Mouse (Mus musculus): Measurements from ENCODE around the gene Tyw1. TPM values are rescaled to one million over a fixed set of nuclear protein-coding genes. Genes with fewer than 3 reads are reported as not detected.
"Not testable (repeated sequence)": the region's sequence is repeated elsewhere in the genome, so short reads cannot be mapped to it uniquely, and the experiment has no call there.

Gene Tyw1
- polyA plus RNA-seq, 1 experiment from 2014 or later = 27.1 TPM

DNA sequence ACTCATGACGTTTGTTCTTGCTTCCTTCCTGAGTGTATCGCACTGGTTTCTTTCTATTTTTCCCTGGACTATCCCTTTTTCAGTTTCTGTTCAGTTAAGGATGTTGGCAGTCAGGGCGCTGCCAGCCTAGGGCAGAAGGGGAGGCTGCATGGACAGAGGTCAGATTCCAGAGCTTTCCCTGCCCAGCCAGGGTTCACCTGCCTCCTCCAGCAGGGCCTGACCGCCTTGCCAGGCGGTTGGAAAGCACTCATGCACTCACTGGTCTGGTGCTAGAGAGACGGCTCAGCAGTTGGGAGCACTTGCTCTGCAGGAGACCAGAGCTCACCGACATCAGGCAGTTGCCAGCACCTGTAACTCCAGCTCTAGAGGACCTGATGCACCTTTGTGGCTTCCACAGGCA, 16.2 kb upstream of the Tyw1 start:
- no peak overlapping the region for H3K4me3 ChIP-seq
- H3K9ac ChIP-seq = no peak overlapping the region
- 90% methylated on average over 7 of the region's 7 CpGs for WGBS
- no peaks in the 10 kb centered on the region for H3K9me3 ChIP-seq (replicated peaks)
- H3K27me3 ChIP-seq = no peaks in the 10 kb centered on the region
- ATAC-seq (ENCODE audit: low FRiP score) = no peak
- H3K4me1 ChIP-seq = no peaks in the 10 kb centered on the region
- no peak overlapping the region for H3K4me2 ChIP-seq (replicated peaks)
- H3K27ac ChIP-seq = no peak overlapping the region
- H3K36me3 ChIP-seq = peaks cover 96% of the 10 kb centered on the region

- Histone ChIP-seq H3K27me3 (no peaks in the 10 kb centered on the region), H3K4me2 (replicated peaks) (no peak overlapping the region), H3K4me1 (no peaks in the 10 kb centered on the region), H3K9ac (no peak overlapping the region), H3K9me3 (replicated peaks) (no peaks in the 10 kb centered on the region), H3K4me3 (no peak overlapping the region), H3K36me3 (peaks cover 96% of the 10 kb centered on the region), H3K27ac (no peak overlapping the region)
- 81% methylated on average over 2 of the region's 2 CpGs for WGBS
- no peak for ATAC-seq (ENCODE audit: low FRiP score)
Measured at GRCm38 (mm10) chr5:130239856-130240255, 15.6 kb upstream of the Tyw1 start.

DNA sequence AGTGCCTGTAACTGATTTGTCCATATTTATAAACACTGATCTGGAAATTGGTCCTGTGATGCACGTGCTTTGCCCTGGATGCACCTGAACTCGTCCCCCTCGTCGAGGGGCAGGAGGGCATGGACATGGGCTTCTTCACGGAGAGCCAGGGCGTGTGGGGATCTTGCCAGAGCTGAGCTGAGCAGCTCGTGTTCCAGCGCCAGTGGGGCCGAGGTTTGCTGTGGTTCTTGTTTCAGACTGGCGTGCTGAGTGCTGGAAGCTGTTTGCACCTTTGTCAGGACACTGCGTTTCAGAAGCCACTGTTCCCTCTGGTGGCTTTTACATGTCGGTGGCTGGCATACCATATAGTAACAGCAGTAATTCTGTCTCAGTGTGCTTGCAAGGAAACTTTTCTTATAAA, 14.0 kb upstream of the Tyw1 start:
- no peaks in the 10 kb centered on the region for H3K9me3 ChIP-seq (replicated peaks)
- no peak overlapping the region for H3K4me2 ChIP-seq (replicated peaks)
- WGBS = 94% methylated on average over 12 of the region's 12 CpGs
- no peak overlapping the region for H3K27ac ChIP-seq
- no peaks in the 10 kb centered on the region for H3K27me3 ChIP-seq
- no peak for ATAC-seq (ENCODE audit: low FRiP score)
- H3K9ac ChIP-seq = no peak overlapping the region
- no peaks in the 10 kb centered on the region for H3K4me1 ChIP-seq
- H3K4me3 ChIP-seq = no peak overlapping the region
- H3K36me3 ChIP-seq = peaks cover 96% of the 10 kb centered on the region

DNA sequence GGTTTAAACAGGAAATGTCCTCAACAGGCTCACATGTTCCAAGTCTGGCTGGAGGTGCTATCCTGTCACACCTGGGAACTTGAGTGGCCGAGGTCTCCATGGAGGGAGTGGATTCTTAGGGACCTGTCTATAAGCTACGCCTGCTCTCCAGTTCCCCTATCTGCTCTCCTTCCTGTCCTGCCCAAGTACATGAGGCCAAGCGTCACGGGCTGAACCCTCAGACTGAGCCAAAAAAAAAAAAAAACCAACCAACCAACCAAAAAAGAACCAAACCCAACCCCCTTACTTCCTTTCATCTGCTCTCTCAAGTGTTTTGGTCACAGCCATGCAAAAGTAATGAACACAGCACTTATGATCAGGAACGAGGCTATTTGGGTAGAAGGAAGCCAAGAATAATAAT, 7.6 kb upstream of the Tyw1 start:
- ATAC-seq (ENCODE audit: low FRiP score) = no peak
- H3K36me3 ChIP-seq = peaks cover 90% of the 10 kb centered on the region

DNA sequence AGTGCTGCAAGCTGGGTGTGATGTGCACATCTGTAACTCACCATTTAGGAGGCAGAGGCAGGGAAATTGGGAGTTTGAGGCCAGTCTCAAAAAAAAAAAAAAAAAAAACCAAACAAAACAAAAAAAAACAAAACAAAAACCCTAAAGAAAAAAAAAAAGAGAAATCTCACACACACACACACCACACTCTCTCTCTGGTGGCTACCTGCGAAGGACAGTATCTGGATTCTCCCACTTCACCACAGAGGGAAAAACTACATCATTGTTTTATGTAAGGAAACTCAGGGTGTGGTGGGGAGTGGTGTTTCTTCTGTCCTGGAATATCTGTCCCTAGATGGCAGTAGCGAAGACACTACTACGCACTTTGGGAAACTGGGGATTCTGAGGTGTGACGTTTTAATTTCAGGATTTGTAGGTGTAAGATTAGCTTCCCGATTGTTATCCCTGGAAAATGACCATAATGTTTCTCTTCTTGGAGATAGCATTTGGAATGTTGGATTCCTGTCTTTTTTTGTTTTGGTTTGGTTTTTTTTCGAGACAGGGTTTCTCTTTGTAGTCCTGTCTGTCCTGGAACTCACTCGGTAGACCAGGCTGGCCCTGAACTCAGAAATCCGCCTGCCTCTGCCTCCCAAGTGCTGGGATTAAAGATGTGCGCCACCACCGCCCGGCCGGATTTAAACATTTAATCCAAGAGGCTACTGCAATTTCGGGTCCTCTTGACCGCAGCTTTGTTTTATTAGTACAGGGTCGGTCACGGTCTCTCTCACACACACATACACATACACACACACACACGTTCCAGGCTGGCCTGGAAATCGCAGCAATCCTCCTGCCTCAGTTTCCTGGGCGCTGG, 1.0 kb upstream of the Tyw1 start:
- 18% methylated on average over 19 of the region's 19 CpGs for WGBS
- ATAC-seq (ENCODE audit: low FRiP score) = no peak
- Histone ChIP-seq H3K9ac (peak overlapping the region; percentile 82), H3K4me2 (replicated peaks) (peak overlapping the region; percentile 66), H3K9me3 (replicated peaks) (no peaks in the 10 kb centered on the region), H3K27ac (peak overlapping the region; percentile 80; the same call in 1 of the 2 replicates), H3K4me1 (peaks cover 25% of the 10 kb centered on the region; the same call in 1 of the 2 replicates), H3K36me3 (peaks cover 35% of the 10 kb centered on the region), H3K27me3 (no peaks in the 10 kb centered on the region), H3K4me3 (peak overlapping the region; percentile 73)

More for the DNA sequence above, 7.6 kb upstream of the Tyw1 start:
- Histone ChIP-seq H3K4me1 (no peaks in the 10 kb centered on the region), H3K9ac (no peak overlapping the region), H3K4me2 (replicated peaks) (no peak overlapping the region), H3K9me3 (replicated peaks) (no peaks in the 10 kb centered on the region), H3K27ac (no peak overlapping the region), H3K4me3 (no peak overlapping the region), H3K27me3 (no peaks in the 10 kb centered on the region)
- 90% methylated on average over 5 of the region's 5 CpGs for WGBS

DNA sequence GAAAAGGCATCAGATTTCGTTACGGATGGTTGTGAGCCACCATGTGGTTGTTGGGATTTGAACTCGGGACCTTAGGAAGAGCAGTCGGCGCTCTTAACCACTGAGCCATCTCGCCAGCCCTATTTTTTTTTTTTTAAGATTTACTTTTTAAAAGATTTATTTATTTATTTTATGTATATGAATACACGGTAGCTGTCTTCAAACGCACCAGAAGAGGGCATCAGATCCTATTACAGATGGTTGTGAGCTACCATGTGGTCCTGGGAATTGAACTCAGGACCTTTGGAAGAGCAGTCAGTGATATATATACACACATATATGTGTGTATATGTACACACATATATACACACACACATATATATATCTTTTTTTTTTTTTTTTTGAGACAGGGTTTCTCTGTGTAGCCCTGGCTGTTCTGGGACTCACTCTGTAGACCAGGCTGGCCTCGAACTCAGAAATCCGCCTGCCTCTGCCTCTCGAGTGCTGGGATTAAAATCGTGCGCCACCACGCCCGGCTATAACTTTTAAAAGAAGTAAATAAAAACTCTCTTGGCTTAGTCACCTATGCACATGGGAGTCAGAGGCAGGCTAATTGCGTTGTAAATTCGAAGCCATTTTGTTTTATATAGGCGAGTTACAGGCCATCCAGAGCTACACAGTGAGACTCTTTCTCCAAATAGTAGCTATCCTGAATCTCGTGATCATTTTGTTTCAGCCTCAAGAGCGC, 543 bp downstream of the Tyw1 start:
- Histone ChIP-seq H3K4me3 (peak overlapping the region; percentile 73), H3K36me3 (peaks cover 20% of the 10 kb centered on the region), H3K4me1 (peaks cover 25% of the 10 kb centered on the region; the same call in 1 of the 2 replicates), H3K4me2 (replicated peaks) (peak overlapping the region; percentile 66), H3K27ac (peak overlapping the region; percentile 30; the same call in 1 of the 2 replicates)
- 0 out of 2 replicates have a peak, but pooled peaks have one; percentile 1 for ATAC-seq (ENCODE audit: low FRiP score)
- WGBS = 33% methylated on average over 20 of the region's 20 CpGs
- not testable (repeated sequence) for H3K9me3 ChIP-seq (replicated peaks); H3K9ac ChIP-seq; H3K27me3 ChIP-seq

DNA sequence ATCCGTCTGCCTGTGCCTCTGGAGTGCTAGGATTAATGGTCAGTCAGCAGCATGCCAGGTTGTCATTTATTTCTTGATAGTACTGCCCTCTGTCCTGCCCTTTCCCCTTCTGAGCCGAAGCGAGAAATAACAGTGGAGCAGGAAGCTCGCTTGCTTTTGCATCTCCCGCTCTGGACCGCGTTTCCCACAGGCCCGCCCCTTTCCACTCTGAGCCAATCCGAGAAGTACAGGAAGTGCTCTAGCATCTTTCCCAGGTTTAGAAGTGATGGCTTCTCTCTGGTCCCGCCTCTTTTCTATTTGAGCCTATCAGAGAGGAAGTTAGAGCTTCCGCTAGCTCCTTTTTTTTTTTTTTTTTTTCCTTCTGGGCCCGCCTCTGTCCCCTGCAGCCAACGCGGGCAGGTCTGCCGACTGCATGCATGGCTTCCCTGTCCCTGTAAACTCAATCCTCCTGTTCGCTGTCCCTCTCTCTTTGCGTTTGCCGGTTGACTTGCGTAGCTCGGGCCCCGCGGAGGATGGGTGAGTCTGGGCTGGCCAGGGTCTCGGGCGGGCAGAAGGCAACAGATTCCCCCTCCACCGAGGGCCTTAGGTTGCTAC, 1.4 kb downstream of the Tyw1 start:
- Histone ChIP-seq H3K4me2 (replicated peaks) (peak overlapping the region; percentile 66), H3K9me3 (replicated peaks) (no peaks in the 10 kb centered on the region), H3K4me1 (peaks cover 25% of the 10 kb centered on the region; the same call in 1 of the 2 replicates), H3K36me3 (peaks cover 13% of the 10 kb centered on the region), H3K27me3 (no peaks in the 10 kb centered on the region), H3K4me3 (peak overlapping the region; percentile 67), H3K27ac (peak overlapping the region; percentile 80), H3K9ac (peak overlapping the region; percentile 79)
- WGBS = under 1% methylated on average over 25 of the region's 25 CpGs
- ATAC-seq (ENCODE audit: low FRiP score) = peak; percentile 94

- no peaks in the 10 kb centered on the region for H3K9me3 ChIP-seq (replicated peaks)
- H3K9ac ChIP-seq = peak overlapping the region; percentile 79
- H3K27ac ChIP-seq = peak overlapping the region; percentile 80
- WGBS = 11% methylated on average over 8 of the region's 8 CpGs
- H3K4me2 ChIP-seq (replicated peaks) = peak overlapping the region; percentile 66
- H3K4me1 ChIP-seq = peaks cover 25% of the 10 kb centered on the region; the same call in 1 of the 2 replicates
- H3K36me3 ChIP-seq = peaks cover 8% of the 10 kb centered on the region; the same call in 1 of the 2 replicates
- peak overlapping the region; percentile 67 for H3K4me3 ChIP-seq
- ATAC-seq (ENCODE audit: low FRiP score) = no peak
- no peaks in the 10 kb centered on the region for H3K27me3 ChIP-seq
Measured at GRCm38 (mm10) chr5:130257303-130257702, 1.9 kb downstream of the Tyw1 start.

GRCm38 (mm10) chr5:130263454-130263853, 8.0 kb downstream of the Tyw1 start:
- Histone ChIP-seq H3K27me3 (no peaks in the 10 kb centered on the region), H3K27ac (no peak overlapping the region), H3K4me1 (no peaks in the 10 kb centered on the region), H3K9ac (no peak overlapping the region), H3K36me3 (peaks cover 42% of the 10 kb centered on the region), H3K9me3 (replicated peaks) (no peaks in the 10 kb centered on the region), H3K4me3 (no peak overlapping the region), H3K4me2 (replicated peaks) (no peak overlapping the region)
- 86% methylated on average over 11 of the region's 11 CpGs for WGBS
- no peak for ATAC-seq (ENCODE audit: low FRiP score)

DNA sequence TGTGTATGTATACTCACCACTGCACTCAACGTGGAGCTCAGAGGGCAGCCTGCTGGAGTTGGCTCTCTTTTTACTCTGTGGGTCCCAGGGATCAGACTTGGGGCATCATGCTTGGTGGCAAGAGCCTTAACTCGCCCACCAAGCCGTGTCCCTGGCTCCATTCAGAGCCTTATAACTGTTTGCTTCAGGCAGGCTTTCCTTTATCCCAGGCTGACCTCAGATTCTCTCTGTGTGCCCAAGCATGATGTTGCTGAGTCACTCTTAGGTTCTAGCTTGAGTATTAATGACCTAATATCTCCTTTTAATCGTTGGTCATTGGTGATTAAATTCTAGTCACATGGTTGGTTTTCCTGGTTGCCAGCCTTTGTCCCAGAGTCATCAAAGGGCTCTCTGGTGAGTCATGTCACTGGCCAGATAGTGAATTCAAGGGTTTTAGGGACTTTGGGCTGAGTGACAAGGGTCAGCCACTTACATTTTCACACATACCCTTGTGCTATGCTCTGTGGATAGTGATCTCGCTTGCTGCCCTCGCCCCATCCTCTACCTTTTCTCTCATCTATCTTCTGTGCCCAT, 9.1 kb downstream of the Tyw1 start:
- no peak for ATAC-seq (ENCODE audit: low FRiP score)
- WGBS = 94% methylated on average over 6 of the region's 6 CpGs
- no peak overlapping the region for H3K4me3 ChIP-seq
- H3K27me3 ChIP-seq = no peaks in the 10 kb centered on the region
- no peak overlapping the region for H3K27ac ChIP-seq
- peaks cover 52% of the 10 kb centered on the region for H3K36me3 ChIP-seq
- H3K4me1 ChIP-seq = no peaks in the 10 kb centered on the region
- no peak overlapping the region for H3K9ac ChIP-seq
- H3K9me3 ChIP-seq (replicated peaks) = no peaks in the 10 kb centered on the region
- H3K4me2 ChIP-seq (replicated peaks) = no peak overlapping the region

DNA sequence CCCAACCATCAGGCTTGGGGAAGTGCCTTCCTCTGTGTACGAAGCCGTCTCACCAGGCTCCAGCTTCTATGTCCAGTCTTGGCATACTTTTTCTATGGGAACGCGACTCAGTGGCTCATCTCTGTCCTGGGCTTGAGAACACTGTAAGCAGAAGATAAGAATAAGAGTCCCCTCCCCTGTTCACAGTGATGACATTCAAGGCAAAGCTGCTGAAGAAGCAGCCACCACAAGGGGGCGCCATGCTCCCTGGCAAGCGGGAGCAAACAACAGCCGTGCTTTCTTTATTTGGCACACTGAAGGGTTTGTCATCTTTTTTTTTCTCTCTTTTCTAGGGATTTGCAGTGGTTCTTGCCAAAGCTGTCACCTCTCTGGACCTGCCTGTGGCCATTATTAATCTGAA, 11.2 kb downstream of the Tyw1 start:
- H3K9ac ChIP-seq = no peak overlapping the region
- ATAC-seq (ENCODE audit: low FRiP score) = no peak
- no peak overlapping the region for H3K4me3 ChIP-seq
- no peaks in the 10 kb centered on the region for H3K9me3 ChIP-seq (replicated peaks)
- WGBS = 90% methylated on average over 7 of the region's 7 CpGs
- no peaks in the 10 kb centered on the region for H3K4me1 ChIP-seq
- H3K27ac ChIP-seq = no peak overlapping the region
- H3K27me3 ChIP-seq = no peaks in the 10 kb centered on the region
- no peak overlapping the region for H3K4me2 ChIP-seq (replicated peaks)
- H3K36me3 ChIP-seq = peaks cover 70% of the 10 kb centered on the region

DNA sequence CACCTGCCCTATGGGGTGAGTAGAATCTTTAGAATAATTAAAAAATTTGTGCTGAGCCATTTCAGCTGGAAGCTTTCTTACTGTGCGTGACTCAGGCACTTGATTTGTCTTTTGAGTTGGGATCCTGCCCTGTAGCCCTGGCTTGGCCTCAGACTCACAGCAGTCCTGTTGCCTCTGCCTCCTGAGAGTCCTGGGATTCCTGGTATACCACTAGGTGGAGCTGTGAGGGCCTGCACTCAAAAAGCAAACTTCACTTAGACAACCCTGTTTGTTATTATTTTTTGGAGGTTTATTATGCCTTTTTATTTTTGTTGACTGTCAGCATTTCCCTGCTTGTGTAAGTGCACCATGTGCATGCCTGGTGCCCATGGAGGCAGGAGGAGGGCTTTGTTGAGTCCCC, 11.9 kb downstream of the Tyw1 start:
- Histone ChIP-seq H3K27ac (no peak overlapping the region), H3K36me3 (peaks cover 77% of the 10 kb centered on the region), H3K4me1 (no peaks in the 10 kb centered on the region)

More for the DNA sequence above, 11.9 kb downstream of the Tyw1 start:
- ATAC-seq (ENCODE audit: low FRiP score) = no peak
- H3K9ac ChIP-seq = no peak overlapping the region
- H3K9me3 ChIP-seq (replicated peaks) = no peaks in the 10 kb centered on the region
- no peaks in the 10 kb centered on the region for H3K27me3 ChIP-seq
- no peak overlapping the region for H3K4me2 ChIP-seq (replicated peaks)
- WGBS = 84% methylated on average over 1 of the region's 1 CpGs
- H3K4me3 ChIP-seq = no peak overlapping the region
